Mouse (Mus musculus) small intestine, adult 2 months (tissue): ENCODE measurements at regions not wholly inside any gene's neighbourhood (a gene's known extent, or its start where the extent isn't known, plus 50 kb on each side); places are given as distances from the start of the nearest gene placed in this dataset.

Experiments
- H3K27ac ChIP-seq: fragments of 200-500 bp; 2 replicates; pipeline ENCODE4 v1.5.1; 2012; ENCODE audit warnings: low read depth, low read length, control low read depth, inconsistent platforms; ENCODE audit not compliant: insufficient read depth
- H3K27me3 ChIP-seq: fragments of 200-500 bp; 2 replicates; pipeline ENCODE4 v1.6.1; 2012; ENCODE audit warnings: mild to moderate bottlenecking, moderate library complexity, low read length, inconsistent platforms; ENCODE audit not compliant: control insufficient read depth, insufficient read depth
- H3K36me3 ChIP-seq: fragments of 200-500 bp; 2 replicates; pipeline ENCODE4 v1.6.1; 2012; ENCODE audit warnings: mild to moderate bottlenecking, low read length, control low read depth, inconsistent platforms; ENCODE audit not compliant: control insufficient read depth, insufficient read depth
- H3K4me1 ChIP-seq: fragments of 200-500 bp; 2 replicates; pipeline ENCODE4 v1.6.1; 2012; ENCODE audit warnings: low read length, inconsistent platforms, mixed read lengths; ENCODE audit not compliant: control insufficient read depth, insufficient read depth, insufficient read length
- H3K4me3 ChIP-seq: fragments of 200-500 bp; 2 replicates; pipeline ENCODE4 v1.5.1; 2012; ENCODE audit warnings: low read depth, mild to moderate bottlenecking, control low read depth, inconsistent platforms, low read length, moderate library complexity
- CTCF ChIP-seq: fragments of 200-500 bp; IDR thresholded peaks from 2 replicates; pipeline ENCODE4 v1.5.1; 2012; ENCODE audit warnings: low read depth, mild to moderate bottlenecking, control low read depth, inconsistent platforms, low read length, moderate library complexity, mixed read lengths; ENCODE audit not compliant: insufficient replicate concordance, insufficient read length; ENCODE audit errors: extremely low read depth
- POLR2A ChIP-seq: fragments of 200-500 bp; IDR thresholded peaks from 2 replicates; pipeline ENCODE4 v1.6.1; 2012; ENCODE audit warnings: low read depth, mild to moderate bottlenecking, control low read depth, inconsistent platforms, low read length, moderate library complexity
- WGBS: fragments of 180-500 bp; shearing (Covaris S2); methylation state at CpG from one replicate; pipeline ENCODE4 v1.1.7; 2018; 5-methylcytosine and 5-hydroxymethylcytosine counted together

- Histone ChIP-seq H3K4me1 (no peaks in the 10 kb centered on the region), H3K27ac (no peak overlapping the region), H3K27me3 (no peaks in the 10 kb centered on the region), H3K4me3 (no peak overlapping the region), H3K36me3 (no peaks in the 10 kb centered on the region)
- TF ChIP-seq POLR2A (no peak), CTCF (no peak)
- 59% methylated on average over 8 of the region's 8 CpGs for WGBS
Observed at GRCm38 (mm10) chr9:101734271-101734670, 127.4 kb upstream of the 9630041A04Rik start.

GRCm38 (mm10) chr9:101733611-101734225, 127.9 kb upstream of the 9630041A04Rik start:
- no peaks in the 10 kb centered on the region for H3K36me3 ChIP-seq

GRCm38 (mm10) chr9:101730136-101730535, 131.5 kb upstream of the 9630041A04Rik start:
- 51% methylated on average over 3 of the region's 3 CpGs for WGBS
- Histone ChIP-seq H3K27ac (no peak overlapping the region), H3K4me1 (no peaks in the 10 kb centered on the region), H3K4me3 (no peak overlapping the region), H3K36me3 (no peaks in the 10 kb centered on the region), H3K27me3 (no peaks in the 10 kb centered on the region)
- TF ChIP-seq POLR2A, result no peak

More at GRCm38 (mm10) chr9:101733611-101734225, 127.9 kb upstream of the 9630041A04Rik start:
- Histone ChIP-seq H3K4me1 (no peaks in the 10 kb centered on the region), H3K27ac (no peak overlapping the region), H3K27me3 (no peaks in the 10 kb centered on the region), H3K4me3 (no peak overlapping the region)
- 75% methylated on average over 14 of the region's 14 CpGs for WGBS
- no peak for TF ChIP-seq POLR2A
- TF ChIP-seq CTCF, result no peak

- TF ChIP-seq CTCF (no peak), POLR2A (no peak)
- Histone ChIP-seq H3K27ac (no peak overlapping the region), H3K36me3 (no peaks in the 10 kb centered on the region), H3K4me1 (no peaks in the 10 kb centered on the region), H3K27me3 (no peaks in the 10 kb centered on the region), H3K4me3 (no peak overlapping the region)
- 28% methylated on average over 2 of the region's 2 CpGs for WGBS
Observed at GRCm38 (mm10) chr9:101717911-101718310, 143.7 kb upstream of the 9630041A04Rik start.

GRCm38 (mm10) chr9:101716326-101716725, 145.3 kb upstream of the 9630041A04Rik start:
- H3K27ac ChIP-seq, result no peak overlapping the region
- TF ChIP-seq POLR2A (no peak), CTCF (no peak)
- H3K4me3 ChIP-seq, result no peak overlapping the region
- H3K4me1 ChIP-seq, result no peaks in the 10 kb centered on the region
- H3K27me3 ChIP-seq, result no peaks in the 10 kb centered on the region
- WGBS, result 70% methylated on average over 5 of the region's 5 CpGs
- no peaks in the 10 kb centered on the region for H3K36me3 ChIP-seq

- no peak overlapping the region for H3K4me3 ChIP-seq
- WGBS, result 73% methylated on average over 5 of the region's 5 CpGs
- H3K27me3 ChIP-seq, result no peaks in the 10 kb centered on the region
- H3K4me1 ChIP-seq, result no peaks in the 10 kb centered on the region
- no peak overlapping the region for H3K27ac ChIP-seq
- no peak for TF ChIP-seq POLR2A
- no peak for TF ChIP-seq CTCF
- no peaks in the 10 kb centered on the region for H3K36me3 ChIP-seq
Observed at GRCm38 (mm10) chr9:101714805-101715204, 146.8 kb upstream of the 9630041A04Rik start.

GRCm38 (mm10) chr9:101710611-101711071, 151.0 kb upstream of the 9630041A04Rik start:
- no peak overlapping the region for H3K27ac ChIP-seq
- no peaks in the 10 kb centered on the region for H3K27me3 ChIP-seq
- H3K36me3 ChIP-seq, result no peaks in the 10 kb centered on the region
- 77% methylated on average over 8 of the region's 8 CpGs for WGBS
- no peaks in the 10 kb centered on the region for H3K4me1 ChIP-seq
- TF ChIP-seq CTCF, result no peak
- TF ChIP-seq POLR2A, result no peak
- no peak overlapping the region for H3K4me3 ChIP-seq
